Mouse (Mus musculus) lung, embryonic 15.5 days (tissue): Measurements from ENCODE around the gene Ubxn1. TPM values are rescaled to one million over a fixed set of nuclear protein-coding genes. Genes with fewer than 3 reads are reported as not detected.
"Not testable (repeated sequence)": the region's sequence is repeated elsewhere in the genome, so short reads cannot be mapped to it uniquely, and the experiment has no call there.

Experiments
- ATAC-seq: fragments of 200-750 bp; cut with Nextera tagmentation; 2 replicates; pipeline ENCODE4 v1.8.0; 2017; ENCODE audit warnings: moderate number of reproducible peaks, borderline replicate concordance; ENCODE audit not compliant: low FRiP score, low TSS enrichment; ENCODE audit errors: extremely low read depth
- H3K27ac ChIP-seq: fragments of 300-500 bp; sonication (generic); 2 replicates; pipeline ENCODE4 v1.5.1; 2015; ENCODE audit warnings: moderate library complexity, mild to moderate bottlenecking, inconsistent platforms
- H3K27me3 ChIP-seq: fragments of 300-500 bp; sonication (generic); 2 replicates; pipeline ENCODE4 v1.6.1; 2015; ENCODE audit warnings: inconsistent platforms
- H3K36me3 ChIP-seq: fragments of 300-500 bp; sonication (generic); 2 replicates; pipeline ENCODE4 v1.6.1; 2015; ENCODE audit warnings: inconsistent platforms
- H3K4me1 ChIP-seq: fragments of 300-500 bp; sonication (generic); 2 replicates; pipeline ENCODE4 v1.6.1; 2015; ENCODE audit warnings: inconsistent platforms
- H3K4me2 ChIP-seq: fragments of 300-500 bp; sonication (generic); 2 replicates; pipeline ENCODE4 v1.6.1; 2015; ENCODE audit warnings: inconsistent platforms, mild to moderate bottlenecking, moderate library complexity
- H3K4me3 ChIP-seq: fragments of 300-500 bp; sonication (generic); 2 replicates; pipeline ENCODE4 v1.5.1; 2015; ENCODE audit warnings: mild to moderate bottlenecking, inconsistent platforms
- H3K9ac ChIP-seq: fragments of 300-500 bp; sonication (generic); 2 replicates; pipeline ENCODE4 v1.6.1; 2015; ENCODE audit warnings: inconsistent platforms
- H3K9me3 ChIP-seq: fragments of 300-500 bp; sonication (generic); 2 replicates; pipeline ENCODE4 v1.6.1; 2016; ENCODE audit warnings: inconsistent platforms
- WGBS: fragments of 180-500 bp; shearing (Covaris S2); methylation state at CpG from one replicate; pipeline ENCODE4 v1.1.7; 2015; 5-methylcytosine and 5-hydroxymethylcytosine counted together
- polyA plus RNA-seq: library from polyadenylated mRNA; unstranded; fragments of >200 nt; fragmentation: Nextera tagmentation; extraction: Ambion mirVana; gene quantifications from 2 replicates; pipeline ENCODE4 v1.2.1, GENCODE M21; 2015

Ubxn1 gene
- polyA plus RNA-seq, 1 experiment from 2014 or later: 153 TPM

DNA sequence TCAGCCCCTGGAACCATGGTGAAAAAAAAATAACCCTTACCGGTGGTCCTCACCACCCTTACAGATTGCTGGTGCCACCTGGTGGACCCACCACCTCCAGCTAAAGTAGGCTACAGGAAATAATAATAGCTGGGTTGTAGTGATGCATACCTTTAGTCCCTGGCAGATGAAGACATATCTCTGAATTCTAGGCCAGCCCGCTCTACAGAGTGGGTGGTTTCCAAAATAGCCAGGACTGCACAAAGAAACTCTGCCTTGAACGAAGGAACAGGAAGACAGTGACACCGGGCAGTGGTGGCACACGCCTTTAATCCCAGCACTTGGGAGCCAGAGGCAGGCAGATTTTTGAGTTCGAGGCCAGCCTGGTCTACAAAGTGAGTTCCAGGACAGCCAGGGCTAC, 7.0 kb upstream of the Ubxn1 start:
- Histone ChIP-seq H3K36me3 (no peaks in the 10 kb centered on the region), H3K9me3 (no peaks in the 10 kb centered on the region), H3K4me2 (no peak overlapping the region), H3K9ac (no peak overlapping the region), H3K27me3 (no peaks in the 10 kb centered on the region), H3K27ac (no peak overlapping the region), H3K4me3 (no peak overlapping the region), H3K4me1 (no peaks in the 10 kb centered on the region)
- ATAC-seq: no peak
- WGBS: 79% methylated on average over 6 of the region's 6 CpGs

DNA sequence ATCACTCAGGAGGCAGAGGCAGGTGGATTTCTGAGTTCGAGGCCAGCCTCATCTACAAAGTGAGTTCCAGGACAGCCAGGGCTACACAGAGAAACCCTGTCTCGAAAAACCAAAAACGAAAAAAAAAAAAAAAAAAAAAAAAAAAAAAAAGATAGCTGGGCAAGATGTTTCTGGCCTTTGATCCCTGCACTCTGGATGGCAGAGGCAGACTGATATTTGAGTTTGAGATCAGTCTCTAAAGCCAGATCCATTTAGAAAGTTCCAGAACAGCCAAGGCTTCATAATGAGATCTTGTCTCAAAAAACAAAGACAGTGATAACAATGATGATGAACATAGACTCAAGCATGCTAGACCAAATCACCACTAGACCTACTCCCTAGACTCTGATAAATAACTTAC, 915 bp upstream of the Ubxn1 start:
- peak overlapping the region; percentile 67; the same call in 1 of the 2 replicates for H3K4me3 ChIP-seq
- H3K4me2 ChIP-seq: peak overlapping the region; percentile 71
- H3K9ac ChIP-seq, H3K27me3 ChIP-seq, ATAC-seq, H3K9me3 ChIP-seq: not testable (repeated sequence)
- H3K4me1 ChIP-seq: peaks cover 13% of the 10 kb centered on the region
- H3K36me3 ChIP-seq: peaks cover 23% of the 10 kb centered on the region
- 72% methylated on average over 3 of the region's 3 CpGs for WGBS
- 0 out of 2 replicates have a peak overlapping the region, but pooled peaks have one; percentile 59 for H3K27ac ChIP-seq

DNA sequence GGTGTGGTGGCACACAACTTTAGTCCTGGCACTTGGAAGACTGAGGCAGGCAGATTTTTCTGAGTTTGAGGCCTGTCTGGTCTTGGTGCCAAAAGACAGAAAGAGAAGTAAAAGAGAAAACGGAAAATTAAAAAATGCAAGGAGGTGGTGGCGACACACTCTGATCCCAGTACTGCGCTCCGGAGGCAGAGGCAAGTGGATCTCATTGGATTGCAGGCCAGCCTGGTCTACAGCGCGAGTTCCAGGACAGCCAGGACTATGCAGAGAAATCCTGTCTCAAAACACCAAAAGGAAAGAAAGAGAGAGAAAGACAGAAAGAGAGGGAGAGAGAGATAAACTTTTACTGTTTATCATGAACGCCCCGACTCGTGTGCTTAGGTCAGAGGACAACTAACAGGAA, 458 bp upstream of the Ubxn1 start:
- Histone ChIP-seq H3K36me3 (peaks cover 28% of the 10 kb centered on the region), H3K9me3 (no peaks in the 10 kb centered on the region), H3K4me1 (peaks cover 13% of the 10 kb centered on the region), H3K4me2 (peak overlapping the region; percentile 71), H3K4me3 (peak overlapping the region; percentile 67), H3K9ac (peak overlapping the region; percentile 58), H3K27me3 (no peaks in the 10 kb centered on the region), H3K27ac (peak overlapping the region; percentile 59)
- WGBS: 36% methylated on average over 9 of the region's 9 CpGs
- peak; percentile 17; the same call in 1 of the 2 replicates for ATAC-seq

DNA sequence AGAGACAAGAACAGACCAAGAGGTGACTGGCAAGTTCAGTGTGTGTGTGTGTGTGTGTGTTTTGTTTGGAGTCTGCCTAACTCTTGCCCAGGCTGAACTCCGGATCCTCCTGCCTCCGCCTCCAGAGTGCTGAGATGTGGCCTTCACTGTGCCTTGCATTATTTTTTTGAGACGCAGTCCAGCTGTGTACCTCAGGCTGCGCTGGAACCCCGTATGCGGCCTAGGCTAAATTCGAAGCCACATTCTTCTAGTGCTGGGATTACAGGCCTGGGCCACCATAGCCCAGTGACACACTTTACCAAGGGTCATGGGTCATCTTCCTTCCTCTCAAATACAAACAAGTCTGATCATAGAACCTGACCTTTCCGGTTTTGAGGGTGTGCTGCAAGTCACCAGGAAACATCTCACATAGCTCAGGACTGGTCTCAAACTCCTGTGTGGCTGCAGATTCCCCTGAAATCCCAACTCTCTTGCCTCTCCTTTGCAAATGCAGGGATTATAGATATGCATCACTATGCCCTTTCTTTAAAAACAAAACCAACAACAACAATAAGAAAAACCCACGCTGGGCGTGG, 1.1 kb downstream of the Ubxn1 start:
- peaks cover 13% of the 10 kb centered on the region for H3K4me1 ChIP-seq
- no peak overlapping the region for H3K27ac ChIP-seq
- peak overlapping the region; percentile 71 for H3K4me2 ChIP-seq
- H3K9ac ChIP-seq: peak overlapping the region; percentile 87
- no peaks in the 10 kb centered on the region for H3K27me3 ChIP-seq
- 58% methylated on average over 10 of the region's 10 CpGs for WGBS
- no peaks in the 10 kb centered on the region for H3K9me3 ChIP-seq
- no peak for ATAC-seq
- peaks cover 41% of the 10 kb centered on the region for H3K36me3 ChIP-seq
- peak overlapping the region; percentile 67 for H3K4me3 ChIP-seq

DNA sequence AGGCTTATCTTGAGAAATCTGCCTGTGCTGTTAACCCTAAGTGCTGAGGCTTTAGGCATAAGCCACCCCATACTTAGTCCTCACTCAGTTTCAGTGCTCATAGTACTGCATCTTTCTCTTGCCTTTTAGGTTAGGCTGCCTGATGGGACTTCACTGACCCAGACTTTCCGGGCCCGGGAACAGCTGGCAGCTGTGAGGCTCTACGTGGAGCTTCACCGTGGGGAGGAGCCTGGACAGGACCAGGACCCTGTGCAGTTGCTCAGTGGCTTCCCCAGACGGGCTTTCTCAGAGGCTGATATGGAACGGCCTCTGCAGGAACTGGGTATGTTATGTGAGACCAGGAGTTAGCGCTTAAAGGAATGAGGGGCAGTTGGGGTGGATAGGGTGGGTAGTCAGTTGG, 3.7 kb downstream of the Ubxn1 start:
- ATAC-seq: no peak
- Histone ChIP-seq H3K9me3 (no peaks in the 10 kb centered on the region), H3K36me3 (peaks cover 44% of the 10 kb centered on the region), H3K27me3 (no peaks in the 10 kb centered on the region), H3K4me1 (peaks cover 20% of the 10 kb centered on the region), H3K27ac (no peak overlapping the region), H3K9ac (no peak overlapping the region), H3K4me2 (no peak overlapping the region), H3K4me3 (no peak overlapping the region)
- 93% methylated on average over 7 of the region's 7 CpGs for WGBS

DNA sequence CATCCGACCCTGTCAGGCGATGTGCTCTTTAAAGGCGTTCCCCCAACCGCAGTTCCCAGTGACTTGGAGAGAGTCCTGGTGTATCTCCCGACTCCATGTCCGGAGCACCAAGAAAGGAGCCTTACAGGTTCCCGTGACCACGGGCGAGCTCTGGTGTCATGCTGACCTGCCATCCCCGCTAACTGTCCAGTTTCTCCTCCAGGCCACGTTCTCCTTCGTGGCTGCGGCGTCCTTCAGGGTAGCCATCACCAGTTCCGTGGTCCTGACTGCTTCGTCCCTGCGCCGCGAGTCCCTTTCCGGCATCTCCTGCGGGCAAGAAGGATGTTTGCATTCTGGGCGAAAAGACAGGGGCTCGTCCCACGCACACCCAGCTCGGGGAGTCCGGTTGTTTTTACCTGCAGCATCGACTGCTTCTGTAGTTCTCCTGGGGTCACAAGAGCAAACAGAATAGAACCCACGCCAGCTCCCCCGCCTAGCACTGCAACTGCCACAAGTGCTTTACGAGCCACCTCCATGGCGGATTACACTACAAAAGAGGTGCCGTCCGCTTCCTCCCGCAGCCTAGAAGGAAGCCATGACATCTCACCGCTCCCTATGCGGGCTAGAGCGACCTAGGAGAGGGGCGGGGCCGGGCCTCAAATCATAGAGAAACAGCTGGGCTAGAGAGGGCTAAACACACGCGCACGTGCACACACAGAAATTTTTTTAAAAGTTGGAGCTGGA, 9.2 kb downstream of the Ubxn1 start, which contains the start of gene Uqcc3:
TSS of gene Uqcc3 (minus strand) at position 613 of the 723 bp plus-strand sequence.
- no peaks in the 10 kb centered on the region for H3K27me3 ChIP-seq
- peak within 1 kb of the TSS; percentile 69 for H3K9ac ChIP-seq
- H3K4me3 ChIP-seq: peak within 1 kb of the TSS; percentile 70
- no peaks in the 10 kb centered on the region for H3K9me3 ChIP-seq
- ATAC-seq: peak; percentile 94
- H3K4me2 ChIP-seq: peak within 1 kb of the TSS; percentile 75
- H3K27ac ChIP-seq: peak within 1 kb of the TSS; percentile 83
- WGBS: under 1% methylated on average over 42 of the region's 42 CpGs
- peaks cover 11% of the 10 kb centered on the region for H3K4me1 ChIP-seq
- peaks cover 20% of the 10 kb centered on the region for H3K36me3 ChIP-seq

DNA sequence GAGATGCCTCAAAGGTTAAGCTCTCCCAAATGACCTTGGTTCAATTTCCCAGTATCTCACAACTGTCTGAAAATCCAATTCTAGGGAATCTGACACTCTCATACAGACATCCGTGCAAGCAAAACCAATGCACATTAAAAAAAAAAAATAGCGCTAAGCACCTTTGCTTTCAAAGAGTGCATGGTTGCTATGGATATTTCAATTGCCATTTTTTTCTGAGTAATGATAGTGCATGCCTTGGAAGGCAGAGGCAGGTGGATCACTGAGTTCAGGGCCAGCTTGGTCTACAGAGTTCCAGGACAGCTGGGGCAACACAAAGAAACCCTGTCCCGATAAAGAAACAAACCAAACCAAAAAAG, 9.7 kb downstream of the Ubxn1 start:
- H3K9ac ChIP-seq: peak overlapping the region; percentile 69
- no peaks in the 10 kb centered on the region for H3K9me3 ChIP-seq
- peak overlapping the region; percentile 75 for H3K4me2 ChIP-seq
- H3K36me3 ChIP-seq: peaks cover 15% of the 10 kb centered on the region; the same call in 1 of the 2 replicates
- no peak; the same call in 1 of the 2 replicates for ATAC-seq
- H3K4me1 ChIP-seq: peaks cover 11% of the 10 kb centered on the region
- H3K27ac ChIP-seq: peak overlapping the region; percentile 83; the same call in 1 of the 2 replicates
- WGBS: 8% methylated on average over 3 of the region's 3 CpGs
- peak overlapping the region; percentile 70 for H3K4me3 ChIP-seq
- H3K27me3 ChIP-seq: no peaks in the 10 kb centered on the region

DNA sequence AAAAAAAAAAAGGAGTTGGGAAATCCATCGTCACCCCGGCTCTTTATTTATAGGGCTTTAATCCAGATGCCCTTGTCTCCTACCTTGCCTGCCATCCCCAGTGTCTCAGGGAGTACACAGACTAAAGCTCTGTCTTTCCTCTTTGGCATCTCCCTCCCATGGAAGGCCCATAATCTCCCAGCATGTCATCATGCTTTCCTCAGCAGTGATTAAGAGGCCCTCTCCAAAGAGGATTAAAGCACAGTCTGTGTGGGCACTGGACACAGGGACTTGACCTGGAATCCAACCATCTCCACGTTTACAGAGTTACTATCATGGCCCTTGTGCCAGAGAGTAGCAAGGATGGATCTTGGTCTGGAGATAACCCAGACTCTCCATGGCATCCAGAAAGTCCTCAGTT, 12.3 kb downstream of the Ubxn1 start, which contains the start of the genes Lbhd1 and Gm49403:
TSS of gene Lbhd1 (plus strand) at position 117 of the 400 bp plus-strand sequence.
TSS of gene Gm49403 (plus strand) at position 315 of the 400 bp plus-strand sequence.
- H3K4me3 ChIP-seq: no peak within 1 kb of the TSS
- no peaks in the 10 kb centered on the region for H3K36me3 ChIP-seq
- no peak within 1 kb of the TSS for H3K9ac ChIP-seq
- H3K4me2 ChIP-seq: no peak within 1 kb of the TSS
- peaks cover 20% of the 10 kb centered on the region for H3K4me1 ChIP-seq
- no peak for ATAC-seq
- WGBS: 77% methylated on average over 3 of the region's 3 CpGs
- no peaks in the 10 kb centered on the region for H3K9me3 ChIP-seq
- H3K27me3 ChIP-seq: no peaks in the 10 kb centered on the region
- no peak within 1 kb of the TSS for H3K27ac ChIP-seq

DNA sequence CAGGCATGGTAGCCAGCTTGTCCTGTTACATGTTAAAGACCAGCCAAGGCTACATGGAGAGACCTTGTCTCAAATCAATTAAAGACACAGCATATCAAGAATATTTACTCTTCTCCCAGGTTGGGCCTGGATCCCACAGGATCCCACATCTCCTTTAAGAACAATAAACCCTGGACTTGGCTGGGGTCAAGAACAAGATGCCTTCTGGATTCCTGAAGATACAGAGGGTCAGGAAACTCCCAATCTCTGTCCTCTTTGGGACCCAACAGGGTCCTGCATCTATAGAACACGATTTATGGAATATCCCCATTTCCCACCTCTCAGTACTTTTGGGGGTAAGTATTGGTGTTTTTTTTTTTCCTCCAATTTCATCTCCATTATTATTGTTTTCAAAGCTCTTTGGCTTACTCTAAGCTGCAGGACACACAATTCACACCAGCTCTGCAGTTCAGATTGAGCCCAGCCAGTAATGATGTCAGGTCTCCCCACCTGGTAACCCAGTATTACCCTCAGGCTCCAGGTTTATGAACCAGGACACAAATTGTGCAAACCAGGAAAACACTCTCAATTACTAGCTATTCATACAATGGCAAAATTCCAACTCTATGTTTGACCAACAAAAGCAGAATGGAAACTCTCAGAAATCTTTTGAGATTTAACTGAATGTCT, 15.8 kb downstream of the Ubxn1 start:
- H3K36me3 ChIP-seq: peaks cover 7% of the 10 kb centered on the region
- H3K9me3 ChIP-seq: no peaks in the 10 kb centered on the region
- peak overlapping the region; percentile 70; the same call in 1 of the 2 replicates for H3K4me2 ChIP-seq
- no peak for ATAC-seq
- H3K27ac ChIP-seq: peak overlapping the region; percentile 89
- no peaks in the 10 kb centered on the region for H3K27me3 ChIP-seq
- H3K4me1 ChIP-seq: peaks cover 16% of the 10 kb centered on the region
- WGBS: 38% methylated on average over 1 of the region's 1 CpGs
- H3K9ac ChIP-seq: peak overlapping the region; percentile 88; the same call in 1 of the 2 replicates
- peak overlapping the region; percentile 77 for H3K4me3 ChIP-seq

DNA sequence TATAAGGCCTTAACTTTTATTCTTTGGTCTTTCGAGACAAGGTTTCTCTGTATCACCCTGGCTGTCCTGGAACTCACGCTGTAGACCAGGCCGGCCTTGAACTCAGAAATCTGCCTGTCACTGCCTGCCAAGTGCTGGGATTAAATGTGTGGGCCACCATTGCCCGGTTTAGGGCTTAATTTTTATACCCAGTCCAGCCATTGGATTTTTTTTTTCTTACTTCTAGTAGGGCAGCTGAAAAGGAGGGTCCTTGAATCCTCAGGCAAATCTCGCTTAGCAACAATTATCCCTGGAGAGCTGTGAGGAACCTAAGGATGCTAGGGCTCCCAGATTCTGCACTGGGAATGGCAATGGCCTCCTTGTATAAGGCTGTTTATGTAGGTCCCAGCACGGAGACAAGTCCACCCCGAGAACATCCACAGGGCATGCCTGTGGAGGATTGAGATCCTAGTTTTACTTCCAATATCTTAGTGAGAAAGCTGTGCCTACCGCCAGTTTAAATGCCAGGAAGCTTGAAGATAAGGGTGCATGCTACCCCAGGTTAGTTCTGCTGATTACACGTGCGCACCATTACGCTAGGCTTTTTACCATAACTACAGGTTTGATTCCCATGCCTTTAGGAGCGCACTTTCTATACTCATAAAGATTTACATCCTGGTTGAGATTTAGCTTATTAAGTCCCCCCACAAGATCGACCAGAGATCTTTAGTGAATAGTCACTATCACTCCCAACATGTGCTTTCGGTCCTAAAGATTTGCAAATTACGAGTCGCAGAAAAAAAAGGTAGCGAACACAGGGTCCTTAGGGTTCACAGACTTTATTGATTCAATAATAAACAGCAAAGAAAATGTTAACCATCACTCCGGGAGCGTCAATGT, 16.5 kb downstream of the Ubxn1 start:
- Histone ChIP-seq H3K4me1 (peaks cover 16% of the 10 kb centered on the region), H3K9me3 (no peaks in the 10 kb centered on the region), H3K9ac (peak overlapping the region; percentile 88), H3K27me3 (no peaks in the 10 kb centered on the region), H3K27ac (peak overlapping the region; percentile 89), H3K4me3 (peak overlapping the region; percentile 77), H3K4me2 (peak overlapping the region; percentile 70), H3K36me3 (peaks cover 7% of the 10 kb centered on the region)
- WGBS: 10% methylated on average over 19 of the region's 19 CpGs
- ATAC-seq: no peak
